Mouse (Mus musculus): Measurements from ENCODE around the gene Ptpn14. TPM values are rescaled to one million over a fixed set of nuclear protein-coding genes. Genes with fewer than 3 reads are reported as not detected.
"Not testable (repeated sequence)": the region's sequence is repeated elsewhere in the genome, so short reads cannot be mapped to it uniquely, and the experiment has no call there.

Ptpn14 gene
- 10 to 100 TPM in 1 of 2 experiments, 1 to 10 TPM in 1; 9.7 to 13.0 TPM for total RNA-seq (2021)
- long read RNA-seq, experiment 1, partial matches to known transcripts, result 0 of 5 reads
- long read RNA-seq, experiment 1, other reads (novel, unspliced or antisense), result 4 of 5 reads
- long read RNA-seq, experiment 2, partial matches to known transcripts, result 0 of 5 reads
- long read RNA-seq, experiment 2, other reads (novel, unspliced or antisense), result 4 of 5 reads

DNA sequence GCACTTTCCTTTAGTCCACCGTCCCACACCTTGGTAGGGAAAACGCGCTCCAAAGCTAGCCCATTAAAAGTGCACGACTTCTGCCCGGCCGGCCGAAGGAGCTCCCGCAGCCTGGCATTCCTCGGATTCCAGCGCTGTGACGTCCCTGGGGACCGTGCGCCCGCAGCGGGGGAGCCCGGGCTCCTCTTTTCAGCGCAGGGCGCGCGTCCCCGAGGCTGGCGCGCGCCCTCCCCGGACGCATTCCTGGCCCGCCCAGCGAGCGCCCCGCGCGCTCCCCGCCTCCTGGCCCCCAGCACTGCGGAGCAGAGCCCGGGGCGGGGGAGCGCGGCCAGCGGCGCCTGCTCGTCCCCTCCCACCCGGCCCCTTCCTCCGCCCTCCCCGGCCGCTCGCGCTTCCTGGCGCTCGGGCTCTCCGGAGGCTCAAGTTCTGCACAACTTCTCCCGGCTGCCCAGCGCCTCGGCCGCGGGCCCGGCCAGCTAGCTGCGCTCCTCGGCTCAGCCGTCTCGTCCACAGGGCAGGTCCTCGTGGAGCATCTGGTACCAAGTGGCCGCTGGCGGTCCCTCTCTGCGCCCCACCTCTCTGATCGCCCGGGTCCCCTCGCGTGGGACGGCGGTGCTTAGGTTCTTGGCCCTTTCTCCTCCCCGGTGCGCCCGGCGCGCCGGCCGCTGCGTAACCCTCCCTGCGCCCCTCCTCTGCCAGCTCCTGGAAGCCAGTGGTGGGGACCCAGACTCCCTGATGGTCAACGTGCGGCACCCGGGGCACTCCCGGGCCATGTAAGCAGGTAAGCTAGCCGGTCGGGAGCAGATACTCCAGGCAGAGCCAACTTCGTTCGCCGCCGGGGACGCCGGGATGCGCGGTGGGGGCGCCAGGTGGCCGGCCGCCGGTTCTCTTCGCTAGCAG, at the start of gene Ptpn14:
Ptpn14 (plus strand) TSS at position 385 of the 900 bp plus-strand sequence.
- intact Hi-C loops (cut with DNase I), result loop anchor here (2.0 kb wide), 1 partner anchor 83 kb away; no protein-coding TSS in a partner anchor
- peak; percentile 71 to 80 for DNase-seq

- DNase-seq, result no peak
- intact Hi-C loops (cut with DNase I), result loop anchor here (5.0 kb wide), 1 partner anchor 657 kb away; no protein-coding TSS in a partner anchor
Measured at GRCm38 (mm10) chr1:189679555-189679954, 48.5 kb upstream of the Ptpn14 start.

- intact Hi-C loops (cut with DNase I), result no loop called here
- DNase-seq, result no peak
Measured at GRCm38 (mm10) chr1:189684786-189685415, 43.2 kb upstream of the Ptpn14 start.

- no peak for DNase-seq
- intact Hi-C loops (cut with DNase I), result no loop called here
Measured at GRCm38 (mm10) chr1:189686025-189686424, 42.0 kb upstream of the Ptpn14 start.

GRCm38 (mm10) chr1:189687654-189688387, 40.2 kb upstream of the Ptpn14 start, which contains the start of gene Cenpf:
Gene Cenpf, minus strand, starts transcription at chr1:189688086.
- DNase-seq, result peak; percentile 92 to 98
- intact Hi-C loops (cut with DNase I), result no loop called here

DNA sequence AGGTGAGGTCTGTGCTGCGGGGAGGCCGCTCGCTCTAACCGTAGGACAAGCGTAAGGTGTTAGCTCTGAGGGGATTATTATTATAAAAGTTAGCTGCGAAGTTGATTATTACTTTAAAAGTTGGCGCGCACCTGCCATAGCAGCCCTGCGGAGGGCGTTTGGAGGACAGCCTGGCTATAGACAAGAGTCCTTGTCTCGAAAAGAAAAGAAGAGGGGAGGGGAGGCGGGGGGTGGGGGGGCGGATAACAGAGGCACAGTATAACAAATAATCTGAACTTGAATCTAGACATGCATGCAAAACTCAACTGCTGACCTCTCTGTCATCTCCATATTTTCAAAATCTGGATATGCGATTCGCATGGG, 39.7 kb upstream of the Ptpn14 start:
- intact Hi-C loops (cut with DNase I), result no loop called here
- no peak for DNase-seq

DNA sequence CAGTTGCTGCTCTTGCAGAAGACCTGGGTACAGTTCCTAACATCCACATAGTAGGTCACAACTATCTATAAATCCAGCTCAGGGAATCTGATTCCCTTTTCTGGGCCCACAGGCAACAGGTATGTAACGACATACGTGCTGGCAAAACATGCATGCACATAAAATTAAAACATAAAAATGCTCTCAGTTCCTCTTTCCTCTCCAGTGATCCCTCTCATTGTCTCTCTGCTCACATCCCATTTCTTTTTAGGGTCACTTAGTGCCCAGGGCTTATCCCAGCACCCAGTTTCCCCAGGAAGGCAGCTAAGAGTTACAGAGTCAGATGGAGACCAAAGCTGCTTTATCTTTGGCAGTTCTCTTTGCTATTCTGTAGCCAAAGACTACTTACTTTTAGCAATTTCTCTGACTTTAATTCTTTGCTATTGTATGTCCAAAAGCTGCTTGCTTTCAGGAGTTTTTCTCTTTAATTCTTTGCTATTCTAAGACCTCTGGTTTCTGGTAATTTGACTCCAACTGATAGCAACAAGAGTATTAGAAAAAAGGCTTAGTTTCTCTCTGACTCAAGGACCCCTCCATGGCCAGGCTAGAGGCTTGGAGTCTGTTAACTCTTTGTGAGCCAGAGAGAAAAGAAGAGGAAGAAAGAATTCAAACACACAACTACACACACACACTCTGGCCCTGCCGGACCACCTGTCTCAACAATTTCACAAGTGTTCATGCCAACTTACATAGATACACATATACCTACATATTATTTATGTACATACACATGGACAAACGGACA, 38.8 kb upstream of the Ptpn14 start:
- DNase-seq, result no peak
- intact Hi-C loops (cut with DNase I), result no loop called here

GRCm38 (mm10) chr1:189692442-189692841, 35.6 kb upstream of the Ptpn14 start:
- DNase-seq; intact Hi-C loops (cut with DNase I): not testable (repeated sequence)

- intact Hi-C loops (cut with DNase I), result no loop called here
- DNase-seq, result no peak
Measured at GRCm38 (mm10) chr1:189694391-189694790, 33.7 kb upstream of the Ptpn14 start.

- DNase-seq, result no peak
- intact Hi-C loops (cut with DNase I), result loop anchor here (5.0 kb wide), 2 partner anchors 237 to 282 kb away; no protein-coding TSS in a partner anchor
Measured at GRCm38 (mm10) chr1:189695321-189695720, 32.7 kb upstream of the Ptpn14 start.

DNA sequence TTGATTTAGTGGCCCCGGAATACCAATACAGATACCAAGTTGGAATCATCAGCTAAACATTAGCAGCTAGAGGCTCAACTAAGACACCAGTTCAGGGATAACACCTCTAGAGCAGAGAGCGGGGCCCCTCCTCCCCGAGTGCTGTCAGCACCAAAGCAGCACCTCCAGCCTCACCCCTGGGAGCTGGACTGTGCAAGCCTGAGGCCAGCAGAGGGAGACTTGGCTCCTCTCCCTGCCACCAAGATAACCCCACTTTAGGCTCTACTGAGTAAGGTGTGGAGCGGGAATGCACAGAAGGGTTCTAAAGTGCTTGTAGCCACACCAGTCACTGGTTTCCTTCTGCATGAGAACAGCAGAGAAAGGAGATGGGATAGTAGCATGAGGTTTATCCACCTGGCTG, 29.7 kb upstream of the Ptpn14 start:
- no peak for DNase-seq
- intact Hi-C loops (cut with DNase I), result loop anchor here (5.0 kb wide), 2 partner anchors 234 to 279 kb away; no protein-coding TSS in a partner anchor

- DNase-seq, result no peak
- intact Hi-C loops (cut with DNase I), result no loop called here
Measured at GRCm38 (mm10) chr1:189700186-189700585, 27.9 kb upstream of the Ptpn14 start.

DNA sequence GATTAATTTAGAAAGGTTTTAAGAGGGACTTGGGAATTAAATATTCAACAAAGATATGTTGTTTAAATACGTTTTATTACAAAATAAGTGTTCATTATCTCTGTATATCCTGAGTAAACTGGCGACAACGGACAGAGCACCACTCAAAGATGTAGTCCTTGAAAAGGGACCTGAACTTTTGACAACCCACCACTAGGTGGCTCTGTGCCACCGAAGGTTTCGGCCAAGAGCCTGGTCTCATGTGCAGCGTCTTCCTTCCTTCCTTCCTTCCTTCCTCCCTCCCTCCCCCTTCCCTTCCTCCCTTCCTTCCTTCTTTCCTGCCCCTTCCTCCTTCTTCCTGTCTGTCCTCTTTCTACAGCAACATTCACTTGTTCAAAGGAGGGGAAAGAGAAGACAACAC, 27.1 kb upstream of the Ptpn14 start:
- DNase-seq, result peak; percentile 34 to 50
- intact Hi-C loops (cut with DNase I), result no loop called here

DNA sequence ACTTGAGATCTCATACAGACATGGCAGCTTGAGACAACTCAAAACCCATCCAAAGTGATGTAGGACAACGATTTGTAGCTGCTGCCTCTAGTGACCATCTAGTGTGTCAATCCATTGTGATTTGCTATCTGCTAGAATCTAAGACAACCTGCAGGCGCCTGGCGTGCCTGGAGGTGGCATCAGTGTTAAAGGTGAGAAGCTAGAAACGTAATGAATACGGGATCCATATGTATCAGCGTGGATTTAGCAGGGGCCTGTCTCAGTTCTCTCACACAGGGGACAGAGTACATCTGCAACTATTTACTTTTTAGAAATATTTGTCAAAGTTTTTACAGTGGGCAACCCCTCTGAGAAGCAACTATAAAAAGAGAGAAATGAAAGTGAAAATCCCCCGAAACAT, 24.9 kb upstream of the Ptpn14 start:
- DNase-seq, result no peak
- intact Hi-C loops (cut with DNase I), result loop anchor here (2.0 kb wide), 1 partner anchor 180 kb away; no protein-coding TSS in a partner anchor

DNA sequence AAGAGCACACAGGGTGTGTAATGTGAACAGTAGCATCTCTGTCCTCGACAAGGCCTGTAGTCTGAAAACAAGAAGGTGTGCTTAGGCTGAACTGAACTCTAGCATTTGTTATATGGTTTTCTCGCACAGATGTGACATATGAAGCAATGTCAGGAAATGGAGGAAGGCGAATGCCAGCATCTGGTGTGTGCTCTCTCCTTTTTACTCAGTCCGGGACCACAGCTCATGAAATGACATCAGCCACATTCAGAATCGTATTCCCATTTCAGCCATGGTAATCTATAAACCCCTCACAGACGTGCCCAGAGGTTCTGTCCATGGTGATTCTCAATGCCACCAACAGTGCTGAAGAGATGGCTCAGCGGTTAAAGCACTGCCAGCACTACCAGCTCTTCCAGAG, 24.5 kb upstream of the Ptpn14 start:
- intact Hi-C loops (cut with DNase I), result loop anchor here (2.0 kb wide), 1 partner anchor 179 kb away; no protein-coding TSS in a partner anchor
- DNase-seq, result no peak

- DNase-seq, result no peak
- intact Hi-C loops (cut with DNase I), result no loop called here
Measured at GRCm38 (mm10) chr1:189706040-189706645, 21.9 kb upstream of the Ptpn14 start.

- intact Hi-C loops (cut with DNase I), result no loop called here
- no peak for DNase-seq
Measured at GRCm38 (mm10) chr1:189707014-189707413, 21.1 kb upstream of the Ptpn14 start.

GRCm38 (mm10) chr1:189707419-189707818, 20.6 kb upstream of the Ptpn14 start:
- intact Hi-C loops (cut with DNase I), result no loop called here
- no peak for DNase-seq

DNA sequence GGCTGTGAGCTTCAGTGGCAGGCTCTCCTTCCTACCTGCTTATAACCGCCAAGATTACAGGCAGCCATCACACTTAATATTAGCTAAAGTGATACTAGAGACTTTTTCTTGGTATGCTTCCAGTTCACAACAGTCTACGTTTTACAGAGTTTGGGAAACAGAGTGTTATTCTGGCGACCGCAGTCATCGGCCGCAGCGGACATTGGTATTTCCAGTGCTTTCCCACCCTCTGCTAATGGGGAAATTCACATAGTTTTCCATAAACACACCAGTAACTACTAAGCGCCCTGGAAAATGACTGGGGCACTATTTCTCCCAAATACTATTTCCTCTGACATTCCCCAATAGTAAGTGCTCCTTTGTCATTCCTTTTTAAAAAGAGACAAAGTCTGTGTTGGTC, 19.1 kb upstream of the Ptpn14 start:
- intact Hi-C loops (cut with DNase I), result no loop called here
- DNase-seq, result no peak

Measured in gastrocnemius, postnatal 36 days (tissue).